Mouse (Mus musculus): Measurements from ENCODE around the gene Rabgap1l.
"Not testable (repeated sequence)": the region's sequence is repeated elsewhere in the genome, so short reads cannot be mapped to it uniquely, and the experiment has no call there.

GRCm38 (mm10) chr1:160624354-160625120 lies 168.5 kb downstream of the Rabgap1l start:
- TF ChIP-seq CTCF (IDR thresholded peaks at IDR 0.05; ENCODE audit: borderline replicate concordance, control insufficient read depth, extremely low read depth, insufficient read depth, low read length, poor library complexity); POLR2A (IDR thresholded peaks at IDR 0.05; ENCODE audit: control insufficient read depth, extremely low read depth, insufficient read depth, low read length, poor library complexity): not testable (repeated sequence)

Data from thymus, adult 2 months (tissue).